Mouse (Mus musculus) right cerebral cortex, postnatal 4 days (tissue): ENCODE results near the gene Myh9.
A peak's percentile ranks its signal among the peaks of the same experiment; 100 is the strongest.

Experiments used
- DNase-seq: peaks from one replicate; pipeline ENCODE4 v3.0.0-alpha.2; 2022

Gene Myh9

GRCm38 (mm10) chr15:77784039-77784824, 57.7 kb downstream of the Myh9 start:
- no peak for DNase-seq

GRCm38 (mm10) chr15:77782449-77783014, 59.4 kb downstream of the Myh9 start:
- no peak for DNase-seq

GRCm38 (mm10) chr15:77775186-77775963, 66.6 kb downstream of the Myh9 start:
- peak; percentile 85 for DNase-seq

GRCm38 (mm10) chr15:77774303-77774702, 67.7 kb downstream of the Myh9 start:
- no peak for DNase-seq

GRCm38 (mm10) chr15:77773099-77773915, 68.7 kb downstream of the Myh9 start:
- no peak for DNase-seq

- DNase-seq = no peak
Measured at GRCm38 (mm10) chr15:77770942-77771341, 71.0 kb downstream of the Myh9 start.

- no peak for DNase-seq
Measured at GRCm38 (mm10) chr15:77770341-77770740, 71.6 kb downstream of the Myh9 start.

GRCm38 (mm10) chr15:77766981-77767380, 75.0 kb downstream of the Myh9 start:
- no peak for DNase-seq

GRCm38 (mm10) chr15:77765484-77766093, 76.4 kb downstream of the Myh9 start:
- DNase-seq = no peak

GRCm38 (mm10) chr15:77764391-77765006, 77.5 kb downstream of the Myh9 start:
- DNase-seq = no peak

- no peak for DNase-seq
Measured at GRCm38 (mm10) chr15:77763702-77764101, 78.3 kb downstream of the Myh9 start.

GRCm38 (mm10) chr15:77763050-77763449, 78.9 kb downstream of the Myh9 start:
- DNase-seq = no peak

GRCm38 (mm10) chr15:77761561-77762380, 80.2 kb downstream of the Myh9 start:
- DNase-seq = peak; percentile 40

GRCm38 (mm10) chr15:77761083-77761482, 80.9 kb downstream of the Myh9 start:
- DNase-seq = no peak

- no peak for DNase-seq
Measured at GRCm38 (mm10) chr15:77760037-77760436, 81.9 kb downstream of the Myh9 start.

GRCm38 (mm10) chr15:77757586-77758226, 84.3 kb downstream of the Myh9 start:
- DNase-seq = no peak

GRCm38 (mm10) chr15:77756848-77757247, 85.1 kb downstream of the Myh9 start, which contains the start of gene Apol8:
Gene Apol8 (minus strand): TSS chr15:77757003.
- DNase-seq = peak; percentile 54

- DNase-seq = no peak
Measured at GRCm38 (mm10) chr15:77756081-77756480, 85.9 kb downstream of the Myh9 start.

- DNase-seq = no peak
Measured at GRCm38 (mm10) chr15:77755132-77755531, 86.8 kb downstream of the Myh9 start.

GRCm38 (mm10) chr15:77752443-77752842, 89.5 kb downstream of the Myh9 start:
- no peak for DNase-seq
